Mouse (Mus musculus) thymus, adult 2 months (tissue): ENCODE measurements at regions not wholly inside any gene's neighbourhood (a gene's known extent, or its start where the extent isn't known, plus 50 kb on each side); places are given as distances from the start of the nearest gene placed in this dataset.

ENCODE experiments used
- DNase-seq: peaks from one replicate; pipeline ENCODE4 v3.0.0; 2021
- H3K27ac ChIP-seq: fragments of 200-500 bp; 2 replicates; pipeline ENCODE4 v1.5.1; 2012; ENCODE audit warnings: low read length, control low read depth; ENCODE audit not compliant: control insufficient read depth, insufficient read depth
- H3K27me3 ChIP-seq: fragments of 200-500 bp; 2 replicates; pipeline ENCODE4 v1.6.1; 2012; ENCODE audit warnings: mild to moderate bottlenecking, low read length, moderate library complexity, mixed read lengths; ENCODE audit not compliant: control insufficient read depth, insufficient read depth
- H3K36me3 ChIP-seq: fragments of 200-500 bp; 2 replicates; pipeline ENCODE4 v1.6.1; 2012; ENCODE audit warnings: mild to moderate bottlenecking, low read length, moderate library complexity; ENCODE audit not compliant: control insufficient read depth, insufficient read depth
- H3K4me1 ChIP-seq: fragments of 200-500 bp; replicated peaks from 2 replicates; pipeline ENCODE4 v1.6.1; 2012; ENCODE audit warnings: low read length; ENCODE audit not compliant: control insufficient read depth, insufficient read depth
- H3K4me3 ChIP-seq: fragments of 200-500 bp; 2 replicates; pipeline ENCODE4 v1.5.1; 2012; ENCODE audit warnings: mild to moderate bottlenecking, low read length, control low read depth, moderate library complexity; ENCODE audit not compliant: control insufficient read depth, insufficient read depth
- CTCF ChIP-seq: fragments of 200-500 bp; IDR thresholded peaks from 2 replicates; pipeline ENCODE4 v1.5.1; 2012; ENCODE audit warnings: mild to moderate bottlenecking, control low read depth, low read length, moderate library complexity, borderline replicate concordance; ENCODE audit not compliant: control insufficient read depth, poor library complexity, insufficient read depth; ENCODE audit errors: extremely low read depth
- POLR2A ChIP-seq: fragments of 200-500 bp; IDR thresholded peaks from 2 replicates; pipeline ENCODE4 v1.6.1; 2012; ENCODE audit warnings: mild to moderate bottlenecking, low read length, control low read depth, moderate library complexity; ENCODE audit not compliant: control insufficient read depth, poor library complexity, insufficient read depth; ENCODE audit errors: extremely low read depth
- WGBS: fragments of 180-500 bp; shearing (Covaris S2); methylation state at CpG from one replicate; pipeline ENCODE4 v1.1.7; 2018; 5-methylcytosine and 5-hydroxymethylcytosine counted together

GRCm38 (mm10) chr16:29956904-29957303 is 107.3 kb upstream of the Hes1 start:
- 92% methylated on average over 7 of the region's 7 CpGs for WGBS
- no peak for DNase-seq
- H3K36me3 ChIP-seq: no peaks in the 10 kb centered on the region
- no peak overlapping the region for H3K4me3 ChIP-seq
- no peaks in the 10 kb centered on the region for H3K27me3 ChIP-seq
- no peak overlapping the region for H3K27ac ChIP-seq
- no peaks in the 10 kb centered on the region for H3K4me1 ChIP-seq
- TF ChIP-seq POLR2A (no peak), CTCF (no peak)

DNA sequence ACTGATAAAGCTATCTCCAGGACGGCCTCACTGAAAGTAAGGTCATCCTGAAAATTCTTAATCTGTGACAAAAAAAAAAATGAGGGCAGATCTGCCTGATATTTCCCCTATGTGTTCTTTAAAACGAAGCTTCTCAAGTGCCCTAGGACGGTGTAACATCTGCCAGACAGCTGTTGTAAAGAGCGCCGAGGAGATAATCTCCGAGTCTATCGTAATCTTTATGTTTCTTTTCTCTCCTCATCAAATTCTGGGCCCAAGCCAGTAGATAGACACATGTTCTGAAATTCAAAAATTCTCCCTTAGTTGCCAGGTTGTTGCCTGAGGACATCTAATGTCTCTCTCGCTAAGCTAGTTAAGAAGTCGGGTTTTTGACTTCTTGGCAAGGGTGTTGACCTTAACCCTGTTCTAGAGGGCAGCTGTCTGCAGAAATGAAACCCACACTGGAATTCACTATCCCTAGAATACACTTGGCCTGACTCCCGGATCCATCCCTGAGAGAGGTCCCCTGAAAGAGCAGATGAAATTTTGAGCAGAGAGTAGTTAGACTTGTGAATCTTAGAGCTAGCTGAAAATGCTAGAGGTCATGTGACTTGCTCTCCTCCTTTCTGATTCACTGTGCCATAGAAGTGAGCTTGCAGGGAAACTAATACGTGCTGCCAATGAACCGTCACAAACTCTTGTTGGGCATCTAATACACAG is 104.1 kb upstream of the Hes1 start:
- no peaks in the 10 kb centered on the region for H3K27me3 ChIP-seq
- no peak for TF ChIP-seq CTCF
- TF ChIP-seq POLR2A: no peak
- H3K4me1 ChIP-seq: no peaks in the 10 kb centered on the region
- no peak overlapping the region for H3K27ac ChIP-seq
- no peak for DNase-seq
- WGBS: 96% methylated on average over 12 of the region's 12 CpGs
- no peak overlapping the region for H3K4me3 ChIP-seq
- no peaks in the 10 kb centered on the region for H3K36me3 ChIP-seq

DNA sequence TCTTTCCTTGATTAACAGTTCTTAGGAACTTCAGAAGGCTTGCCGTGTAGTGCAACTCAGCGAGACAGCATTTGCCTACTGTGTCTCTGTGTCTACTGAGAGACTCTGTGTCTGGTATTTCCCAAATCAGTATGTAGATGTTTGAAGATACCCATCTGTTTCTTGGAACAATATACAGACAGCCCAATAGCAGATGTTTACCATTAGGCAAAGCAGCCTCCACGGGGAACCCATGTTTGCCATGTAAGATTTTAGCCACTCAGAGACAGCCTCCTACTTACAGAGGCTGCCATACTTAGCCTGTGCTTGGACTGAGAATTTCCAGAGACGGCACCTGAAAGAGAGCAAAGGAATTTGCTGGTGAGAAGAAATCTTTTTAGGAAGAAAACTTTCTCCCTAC is 100.9 kb upstream of the Hes1 start:
- no peaks in the 10 kb centered on the region for H3K27me3 ChIP-seq
- no peak overlapping the region for H3K27ac ChIP-seq
- TF ChIP-seq CTCF (no peak), POLR2A (no peak)
- H3K36me3 ChIP-seq: no peaks in the 10 kb centered on the region
- 94% methylated on average over 4 of the region's 4 CpGs for WGBS
- no peak overlapping the region for H3K4me3 ChIP-seq
- DNase-seq: no peak
- no peaks in the 10 kb centered on the region for H3K4me1 ChIP-seq

DNA sequence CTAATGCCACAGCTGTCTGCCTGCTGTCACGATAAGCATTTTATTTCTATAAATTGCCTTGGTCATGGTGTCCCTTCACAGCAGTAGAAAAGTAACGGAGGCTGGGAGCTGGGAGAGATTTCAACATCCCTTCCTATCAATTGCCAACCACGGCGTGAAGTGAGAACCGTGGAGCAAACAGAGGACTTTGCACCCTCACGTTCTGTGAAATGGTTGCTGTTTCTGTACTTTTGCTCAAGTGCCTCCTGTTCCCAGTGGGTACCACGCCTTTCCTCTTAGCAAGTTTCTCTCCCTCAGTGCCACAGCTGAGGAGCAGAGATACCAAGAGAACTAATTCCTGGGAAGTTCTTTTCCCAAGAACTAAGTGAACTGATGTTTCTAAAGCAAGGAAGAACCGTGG is 99.6 kb upstream of the Hes1 start:
- H3K27me3 ChIP-seq: no peaks in the 10 kb centered on the region
- 96% methylated on average over 8 of the region's 8 CpGs for WGBS
- H3K27ac ChIP-seq: no peak overlapping the region
- H3K4me1 ChIP-seq: no peaks in the 10 kb centered on the region
- H3K36me3 ChIP-seq: no peaks in the 10 kb centered on the region
- H3K4me3 ChIP-seq: no peak overlapping the region
- DNase-seq: no peak
- TF ChIP-seq POLR2A: no peak
- no peak for TF ChIP-seq CTCF

DNA sequence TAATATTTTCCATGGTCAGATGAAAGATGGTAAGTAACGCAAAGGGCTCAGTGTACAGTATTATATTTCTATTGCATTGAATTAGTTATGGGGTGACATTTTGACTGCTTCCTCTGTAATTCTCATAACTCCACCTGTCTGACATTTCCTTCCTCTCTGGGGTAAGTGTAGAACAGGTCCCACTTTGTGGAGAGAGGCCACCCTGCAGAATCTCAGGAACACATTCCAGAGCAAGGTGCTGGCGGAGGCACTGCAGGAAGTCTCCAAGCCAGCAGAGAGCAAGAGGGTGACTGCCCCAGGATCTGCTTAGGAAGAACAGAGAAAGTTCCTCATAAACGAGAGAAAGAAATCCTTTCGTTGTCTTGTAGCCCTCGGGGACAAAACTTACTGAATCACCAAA is 95.4 kb upstream of the Hes1 start:
- no peaks in the 10 kb centered on the region for H3K36me3 ChIP-seq
- no peak for DNase-seq
- no peaks in the 10 kb centered on the region for H3K4me1 ChIP-seq
- no peak overlapping the region for H3K27ac ChIP-seq
- H3K4me3 ChIP-seq: no peak overlapping the region
- no peak for TF ChIP-seq POLR2A
- TF ChIP-seq CTCF: no peak
- 50% methylated on average over 5 of the region's 5 CpGs for WGBS
- no peaks in the 10 kb centered on the region for H3K27me3 ChIP-seq

DNA sequence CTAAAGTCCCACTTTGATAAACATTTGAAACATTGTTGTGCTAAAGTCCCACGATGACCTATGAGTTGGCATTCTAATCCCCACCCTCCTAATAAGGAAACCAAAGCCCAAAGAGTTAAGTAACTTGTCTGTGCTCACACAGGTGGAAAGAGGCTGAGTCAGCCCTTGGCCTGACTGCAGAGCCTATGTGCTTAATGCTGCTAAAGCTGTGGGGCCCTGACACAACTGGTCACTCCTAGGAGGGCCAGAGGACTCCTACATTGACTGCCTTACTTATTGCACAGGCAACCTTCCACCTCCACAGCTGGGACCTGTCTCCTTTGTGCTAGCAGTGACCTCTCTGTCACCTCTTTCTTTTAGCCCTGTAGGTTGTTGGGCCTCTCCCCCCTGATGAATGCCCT is 91.4 kb upstream of the Hes1 start:
- no peak for DNase-seq
- Histone ChIP-seq H3K4me1 (peaks cover 2% of the 10 kb centered on the region; the same call in 1 of the 2 replicates), H3K36me3 (no peaks in the 10 kb centered on the region), H3K27me3 (no peaks in the 10 kb centered on the region), H3K27ac (no peak overlapping the region; the same call in 1 of the 2 replicates), H3K4me3 (no peak overlapping the region)
- 52% methylated on average over 1 of the region's 1 CpGs for WGBS
- TF ChIP-seq POLR2A: no peak
- no peak for TF ChIP-seq CTCF

DNA sequence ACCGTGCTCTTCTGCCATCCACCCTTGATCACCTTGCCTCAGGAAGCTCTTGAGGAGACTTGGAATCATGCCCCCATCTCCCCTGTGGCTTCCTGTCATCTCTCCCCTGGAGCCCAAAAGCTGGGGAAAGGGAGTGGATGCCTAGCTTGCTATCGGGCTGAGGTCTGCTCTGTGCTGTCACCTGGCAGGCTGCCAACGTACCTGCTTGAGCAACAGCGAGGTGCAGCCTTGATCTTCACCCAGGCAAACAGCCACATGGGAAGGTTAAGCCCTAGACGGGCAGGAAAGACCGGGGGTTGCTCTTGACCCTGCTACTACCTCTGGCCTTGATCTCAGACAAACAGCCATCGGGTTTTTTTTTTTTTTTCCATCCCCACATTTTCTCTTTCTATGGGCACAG is 90.9 kb upstream of the Hes1 start:
- no peak for DNase-seq
- Histone ChIP-seq H3K27me3 (no peaks in the 10 kb centered on the region), H3K27ac (no peak overlapping the region; the same call in 1 of the 2 replicates), H3K36me3 (no peaks in the 10 kb centered on the region), H3K4me1 (peaks cover 5% of the 10 kb centered on the region; the same call in 1 of the 2 replicates), H3K4me3 (no peak overlapping the region)
- TF ChIP-seq POLR2A (no peak), CTCF (no peak)
- WGBS: 57% methylated on average over 7 of the region's 7 CpGs
